Mouse (Mus musculus) bone marrow macrophage, adult 2 months (primary cell): ENCODE measurements around the gene Cox8c.

Experiments used
- CTCF ChIP-seq: IDR thresholded peaks from 2 replicates; pipeline ENCODE4 v1.5.1; 2012; ENCODE audit warnings: low read depth, mild to moderate bottlenecking, low read length, moderate library complexity
- POLR2A ChIP-seq: IDR thresholded peaks from 2 replicates; pipeline ENCODE4 v1.6.1; 2012; ENCODE audit warnings: mild to moderate bottlenecking, low read depth, low read length, borderline replicate concordance

DNA sequence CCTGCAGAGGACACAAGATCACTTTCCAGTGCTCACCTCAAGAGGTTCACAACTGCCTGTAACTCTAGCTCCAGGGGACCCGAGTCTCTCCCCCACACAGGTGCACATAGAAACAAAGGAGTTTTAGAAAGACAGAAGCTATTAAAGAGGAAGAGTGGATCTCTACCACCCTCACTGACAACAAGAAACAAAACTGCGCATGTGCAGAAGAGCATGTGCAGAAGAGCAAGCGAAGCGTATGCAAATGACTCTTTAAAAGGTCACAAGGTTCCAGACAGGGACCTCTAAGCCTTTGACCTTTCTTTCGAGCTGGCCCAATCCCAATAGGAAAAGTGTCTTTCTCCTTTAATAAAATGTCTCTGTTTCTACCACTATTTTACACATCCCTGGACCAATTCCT, 10.5 kb upstream of the Cox8c start:
- TF ChIP-seq CTCF (no peak), POLR2A (no peak)
